Mouse (Mus musculus) heart, adult 2 months (tissue): ENCODE measurements at regions not wholly inside any gene's neighbourhood (a gene's known extent, or its start where the extent isn't known, plus 50 kb on each side); places are given as distances from the start of the nearest gene placed in this dataset.

Experiments used
- DNase-seq, 2 experiments: peaks; one replicate each; pipeline ENCODE4 v3.0.0; 2021
- H3K27ac ChIP-seq: fragments of 200-600 bp; 2 replicates; pipeline ENCODE4 v1.8.1; 2022
- H3K27me3 ChIP-seq: fragments of 200-500 bp; 2 replicates; pipeline ENCODE4 v1.6.1; 2012; ENCODE audit warnings: mild to moderate bottlenecking, low read length, inconsistent platforms, mixed read lengths; ENCODE audit not compliant: control insufficient read depth, insufficient read depth
- H3K36me3 ChIP-seq: fragments of 200-500 bp; 2 replicates; pipeline ENCODE4 v1.6.1; 2012; ENCODE audit warnings: low read length, inconsistent platforms; ENCODE audit not compliant: control insufficient read depth, insufficient read depth
- H3K4me1 ChIP-seq: fragments of 200-500 bp; 2 replicates; pipeline ENCODE4 v1.6.1; 2011; ENCODE audit warnings: low read length; ENCODE audit not compliant: control insufficient read depth, insufficient read depth
- H3K4me3 ChIP-seq: fragments of 200-600 bp; 2 replicates; pipeline ENCODE4 v1.8.1; 2022
- H3K79me2 ChIP-seq: fragments of 200-500 bp; replicated peaks from 2 replicates; pipeline ENCODE4 v1.6.1; 2012; ENCODE audit warnings: mild to moderate bottlenecking, inconsistent platforms, low read length, moderate library complexity, mixed read lengths; ENCODE audit not compliant: control insufficient read depth, insufficient read depth
- H3K9ac ChIP-seq: fragments of 200-500 bp; 2 replicates; pipeline ENCODE4 v1.6.1; 2012; ENCODE audit warnings: low read depth, mild to moderate bottlenecking, control low read depth, inconsistent platforms, low read length, mixed read lengths
- CTCF ChIP-seq: fragments of 200-600 bp; IDR thresholded peaks from 2 replicates; pipeline ENCODE4 v1.8.1; 2022; ENCODE audit warnings: antibody characterized with exemption, mild to moderate bottlenecking, moderate library complexity
- EP300 ChIP-seq: fragments of 200-500 bp; IDR thresholded peaks from 2 replicates; pipeline ENCODE4 v1.6.1; 2011; ENCODE audit warnings: low read depth, low read length, control low read depth; ENCODE audit not compliant: insufficient read depth
- POLR2A ChIP-seq: fragments of 200-500 bp; IDR thresholded peaks from 2 replicates; pipeline ENCODE4 v1.6.1; 2011; ENCODE audit warnings: mild to moderate bottlenecking, low read depth, low read length, control low read depth; ENCODE audit not compliant: insufficient read depth
- WGBS: fragments of 180-500 bp; shearing (Covaris S2); methylation state at CpG from one replicate; pipeline ENCODE4 v1.1.7; 2018; 5-methylcytosine and 5-hydroxymethylcytosine counted together
- intact Hi-C: fragments of 180-260 bp; cut with DNase I; formaldehyde crosslinking; loops from one replicate; pipeline ENCODE4 v1.15.1; 2025

DNA sequence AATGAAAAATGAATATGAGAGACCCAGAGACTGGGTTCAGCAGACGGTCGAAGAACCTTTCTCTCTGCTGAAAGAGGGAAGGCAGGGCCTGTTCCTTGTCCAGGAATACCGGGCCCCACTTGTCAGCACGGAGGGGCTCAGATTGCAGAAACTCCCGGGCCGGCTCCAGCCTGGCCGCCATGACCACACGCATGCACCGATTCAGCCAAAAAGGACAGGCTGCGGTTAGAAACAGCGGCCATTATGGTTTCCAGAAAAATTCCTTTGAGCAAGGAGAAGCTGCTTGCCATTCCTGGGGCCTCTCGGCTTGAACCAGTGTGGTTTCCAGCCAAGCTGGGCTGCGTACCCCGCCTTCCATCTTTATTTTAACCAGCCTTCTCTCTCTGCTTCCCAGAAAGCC, 64.7 kb upstream of the Tnrc6c start:
- no peak overlapping the region for H3K27ac ChIP-seq
- no peak for DNase-seq
- H3K27me3 ChIP-seq = no peaks in the 10 kb centered on the region
- H3K4me1 ChIP-seq = no peaks in the 10 kb centered on the region
- 66% methylated on average over 14 of the region's 14 CpGs for WGBS
- H3K9ac ChIP-seq = no peak overlapping the region
- no peak for TF ChIP-seq EP300
- no peak for TF ChIP-seq POLR2A
- TF ChIP-seq CTCF = no peak
- H3K4me3 ChIP-seq = no peak overlapping the region
- no peaks in the 10 kb centered on the region for H3K36me3 ChIP-seq
- intact Hi-C loops = no loop called here
- no peaks in the 10 kb centered on the region for H3K79me2 ChIP-seq

- no peak for DNase-seq
- Histone ChIP-seq H3K27ac (no peak overlapping the region), H3K27me3 (no peaks in the 10 kb centered on the region), H3K79me2 (no peaks in the 10 kb centered on the region), H3K36me3 (no peaks in the 10 kb centered on the region), H3K9ac (no peak overlapping the region), H3K4me3 (no peak overlapping the region), H3K4me1 (peaks cover 6% of the 10 kb centered on the region; the same call in 1 of the 2 replicates)
- 60% methylated on average over 3 of the region's 3 CpGs for WGBS
- intact Hi-C loops = no loop called here
- TF ChIP-seq CTCF (no peak), POLR2A (no peak), EP300 (no peak)
Observed at GRCm38 (mm10) chr11:117592570-117592969, 61.5 kb upstream of the Tnrc6c start.

DNA sequence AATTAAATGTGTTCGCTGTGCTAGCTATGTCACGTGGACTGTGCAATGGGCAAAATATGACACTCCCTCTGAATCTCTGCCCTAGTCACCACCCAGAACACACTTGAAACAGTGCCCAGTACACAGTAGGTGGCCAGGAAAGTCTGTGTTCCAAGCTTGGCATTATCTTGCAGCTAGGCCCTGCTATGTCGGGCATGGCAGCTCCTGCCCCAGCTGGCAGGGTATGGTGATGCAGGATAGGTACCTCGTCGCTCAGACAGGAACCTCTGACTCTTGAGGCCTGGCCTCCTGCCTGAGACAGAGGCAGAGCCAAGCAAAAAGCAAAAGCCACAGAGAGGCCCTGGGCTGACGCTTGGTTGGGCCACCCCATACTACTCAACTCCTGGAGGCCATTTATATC, 57.9 kb upstream of the Tnrc6c start:
- WGBS = 45% methylated on average over 6 of the region's 6 CpGs
- H3K27me3 ChIP-seq = no peaks in the 10 kb centered on the region
- no peak overlapping the region for H3K4me3 ChIP-seq
- H3K79me2 ChIP-seq = no peaks in the 10 kb centered on the region
- H3K4me1 ChIP-seq = peaks cover 12% of the 10 kb centered on the region
- H3K36me3 ChIP-seq = no peaks in the 10 kb centered on the region
- intact Hi-C loops = loop anchor here (5.0 kb wide), 1 partner anchor 39 kb away; no protein-coding TSS in a partner anchor
- TF ChIP-seq POLR2A (no peak), CTCF (peak; percentile 59), EP300 (peak; percentile 87)
- H3K27ac ChIP-seq = peak overlapping the region; percentile 64
- no peak overlapping the region for H3K9ac ChIP-seq
- peak; percentile 68 to 87 for DNase-seq

GRCm38 (mm10) chr11:117597754-117598153, 56.3 kb upstream of the Tnrc6c start:
- no peaks in the 10 kb centered on the region for H3K27me3 ChIP-seq
- 59% methylated on average over 5 of the region's 5 CpGs for WGBS
- TF ChIP-seq EP300 (no peak), CTCF (no peak), POLR2A (no peak)

GRCm38 (mm10) chr11:117598170-117598583, 55.9 kb upstream of the Tnrc6c start:
- TF ChIP-seq CTCF (no peak), POLR2A (no peak), EP300 (no peak)
- Histone ChIP-seq H3K27ac (peak overlapping the region; percentile 89; the same call in 1 of the 2 replicates), H3K9ac (no peak overlapping the region), H3K27me3 (no peaks in the 10 kb centered on the region), H3K79me2 (no peaks in the 10 kb centered on the region), H3K36me3 (no peaks in the 10 kb centered on the region), H3K4me3 (no peak overlapping the region), H3K4me1 (peaks cover 12% of the 10 kb centered on the region)
- DNase-seq = no peak
- intact Hi-C loops = loop anchor here (2.0 to 5.0 kb wide), 2 partner anchors 41 to 57 kb away; partner anchors contain the start of gene Tnrc6c
- WGBS = 34% methylated on average over 6 of the region's 6 CpGs

More at GRCm38 (mm10) chr11:117597754-117598153, 56.3 kb upstream of the Tnrc6c start:
- no peak overlapping the region for H3K4me3 ChIP-seq
- no peak overlapping the region for H3K27ac ChIP-seq
- H3K36me3 ChIP-seq = no peaks in the 10 kb centered on the region
- no peak overlapping the region for H3K9ac ChIP-seq
- DNase-seq = no peak
- intact Hi-C loops = loop anchor here (2.0 to 5.0 kb wide), 2 partner anchors 40 to 57 kb away; partner anchors contain the start of gene Tnrc6c
- H3K79me2 ChIP-seq = no peaks in the 10 kb centered on the region
- peaks cover 12% of the 10 kb centered on the region for H3K4me1 ChIP-seq

GRCm38 (mm10) chr11:117598610-117599009, 55.5 kb upstream of the Tnrc6c start:
- peak overlapping the region; percentile 89 for H3K27ac ChIP-seq
- peak overlapping the region; percentile 67 for H3K9ac ChIP-seq
- intact Hi-C loops = loop anchor here (2.0 to 5.0 kb wide), 2 partner anchors 41 to 56 kb away; partner anchors contain the start of gene Tnrc6c
- TF ChIP-seq POLR2A (no peak), CTCF (no peak), EP300 (no peak)
- no peaks in the 10 kb centered on the region for H3K79me2 ChIP-seq
- DNase-seq = peak; percentile 30 to 50
- whole genome bisulfite sequencing = 13% methylated on average over 9 of the region's 9 CpGs
- H3K36me3 ChIP-seq = no peaks in the 10 kb centered on the region
- peaks cover 12% of the 10 kb centered on the region for H3K4me1 ChIP-seq
- no peaks in the 10 kb centered on the region for H3K27me3 ChIP-seq
- peak overlapping the region; percentile 53 for H3K4me3 ChIP-seq
